Mouse (Mus musculus) heart, adult 2 months (tissue): ENCODE results near the gene Olfr492.

Experiments used
- CTCF ChIP-seq: fragments of 200-600 bp; IDR thresholded peaks from 2 replicates; pipeline ENCODE4 v1.8.1; 2022; ENCODE audit warnings: antibody characterized with exemption, mild to moderate bottlenecking, moderate library complexity
- POLR2A ChIP-seq: fragments of 200-500 bp; IDR thresholded peaks from 2 replicates; pipeline ENCODE4 v1.6.1; 2011; ENCODE audit warnings: mild to moderate bottlenecking, low read depth, low read length, control low read depth; ENCODE audit not compliant: insufficient read depth

DNA sequence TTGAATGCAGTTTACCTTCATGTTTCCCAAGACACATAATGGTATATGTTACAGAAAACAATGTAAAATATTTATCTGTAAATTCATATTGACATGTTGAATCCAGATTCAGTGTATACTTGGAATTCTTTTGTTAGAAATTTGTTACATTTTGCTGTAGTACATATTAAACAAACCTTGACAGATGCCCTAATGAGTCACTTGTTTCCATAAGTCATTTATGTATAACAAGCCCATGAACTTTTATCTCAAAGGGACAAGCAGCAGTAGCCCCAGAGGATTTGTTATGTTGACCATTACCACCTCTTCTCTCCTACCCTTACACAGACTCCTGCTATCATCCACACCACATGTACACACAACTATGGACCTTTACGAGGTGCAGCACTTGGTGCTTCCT lies 10.3 kb downstream of the Olfr492 start, which contains the start of gene Olfr491:
- TF ChIP-seq CTCF: no peak
- no peak for TF ChIP-seq POLR2A
